In genomic region chr15:102398629-102399028, GRCm38 (mm10) we compare ENCODE assay signal across 8 mouse cellular contexts. TPM values are rescaled to one million over a fixed set of nuclear protein-coding genes. Genes with fewer than 3 reads are reported as not detected.
DNase-seq lines count a peak whose midpoint lies in the region; ATAC-seq and TF ChIP-seq lines count a peak whose summit lies in the region.

No protein-coding gene starts in this region.

- peak; percentile 33 for DNase-seq in kidney, adult 2 months
- no peak for DNase-seq in kidney, adult 18-20 months
- DNase-seq in R1 (ENCODE audit: low read depth, low spot score) = peak; percentile 91
- DNase-seq in ovary, adult 18-20 months (ENCODE audit: low spot score) = no peak
- no peak for DNase-seq in thymus, postnatal 4 days

- 36% methylated on average over 5 of the region's 5 CpGs for WGBS in kidney, adult 2 months
- 19% methylated on average over 5 of the region's 5 CpGs for WGBS in heart, embryonic 13.5 days
- WGBS in liver, embryonic 15.5 days (ENCODE audit: insufficient replicate concordance) = 49% methylated on average over 5 of the region's 5 CpGs

- H3K27ac ChIP-seq in kidney, adult 2 months (ENCODE audit: insufficient read depth, low read depth, low read length) = peak overlapping the region; percentile 96
- H3K27ac ChIP-seq in heart, embryonic 13.5 days (replicated peaks) = peak overlapping the region; percentile 95
- H3K27ac ChIP-seq in liver, embryonic 15.5 days (replicated peaks) = peak overlapping the region; percentile 92

- ATAC-seq in heart, embryonic 13.5 days (ENCODE audit: extremely low read depth, insufficient number of reproducible peaks, low FRiP score, low TSS enrichment) = no peak
- no peak for ATAC-seq in liver, embryonic 15.5 days (ENCODE audit: insufficient read depth)
- ATAC-seq in granulocyte monocyte progenitor cell, adult 5-6 weeks (replicated peaks; ENCODE audit: poor library complexity, severe bottlenecking) = no peak

- H3K4me3 ChIP-seq in kidney, adult 2 months (ENCODE audit: insufficient read depth, low read depth, low read length) = no peak overlapping the region
- H3K4me3 ChIP-seq in heart, embryonic 13.5 days = peak overlapping the region; percentile 62
- H3K4me3 ChIP-seq in liver, embryonic 15.5 days (replicated peaks) = peak overlapping the region; percentile 67

- no peaks in the 10 kb centered on the region for H3K36me3 ChIP-seq in kidney, adult 2 months (ENCODE audit: control insufficient read depth, insufficient read depth, low read length)
- no peaks in the 10 kb centered on the region for H3K36me3 ChIP-seq in heart, embryonic 13.5 days
- no peaks in the 10 kb centered on the region for H3K36me3 ChIP-seq in liver, embryonic 15.5 days (replicated peaks)

- TF ChIP-seq CTCF in kidney, adult 2 months (conservative IDR thresholded peaks at IDR 0.05; ENCODE audit: insufficient read depth, insufficient read length, low read depth, low read length) = no peak

- H3K9me3 ChIP-seq in heart, embryonic 13.5 days = no peaks in the 10 kb centered on the region
- no peaks in the 10 kb centered on the region for H3K9me3 ChIP-seq in liver, embryonic 15.5 days (replicated peaks)

- peak overlapping the region; percentile 87; the same call in 1 of the 2 replicates for H3K9ac ChIP-seq in heart, embryonic 13.5 days
- H3K9ac ChIP-seq in liver, embryonic 15.5 days = no peak overlapping the region

- H3K4me2 ChIP-seq in heart, embryonic 13.5 days = peak overlapping the region; percentile 80
- peak overlapping the region; percentile 93 for H3K4me2 ChIP-seq in liver, embryonic 15.5 days

- H3K27me3 ChIP-seq in kidney, adult 2 months (replicated peaks; ENCODE audit: control insufficient read depth, insufficient read depth, low read length) = no peaks in the 10 kb centered on the region
- H3K27me3 ChIP-seq in heart, embryonic 13.5 days (replicated peaks) = no peaks in the 10 kb centered on the region
- H3K27me3 ChIP-seq in liver, embryonic 15.5 days = no peaks in the 10 kb centered on the region

- TF ChIP-seq POLR2A in kidney, adult 2 months (IDR thresholded peaks at IDR 0.05; ENCODE audit: low read depth, low read length) = no peak

- H3K4me1 ChIP-seq in kidney, adult 2 months (ENCODE audit: control insufficient read depth, insufficient read depth, low read length) = peaks cover 15% of the 10 kb centered on the region
- H3K4me1 ChIP-seq in heart, embryonic 13.5 days = peaks cover 38% of the 10 kb centered on the region
- peaks cover 77% of the 10 kb centered on the region for H3K4me1 ChIP-seq in liver, embryonic 15.5 days (replicated peaks)

RNA-seq across cellular contexts. Expression of gene Sp1, which starts 7.3 kb away (rescaled TPM):
- 15.7 and 17.6 TPM in 2 replicates for polyA plus RNA-seq in kidney, adult 2 months (2012; rRNA removed)
- polyA plus RNA-seq in heart, embryonic 13.5 days (2015; fragmentation: Nextera tagmentation; extraction: Ambion mirVana) = 4.3 and 4.6 TPM in 2 replicates
- polyA plus RNA-seq in liver, embryonic 15.5 days (2015; fragmentation: Nextera tagmentation; extraction: Ambion mirVana) = 3.5 and 3.7 TPM in 2 replicates
- total RNA-seq in granulocyte monocyte progenitor cell, adult 5-6 weeks (2014; fragmentation: Nextera tagmentation) = 59.6 and 71.6 TPM in 2 replicates
- 52.0 and 56.1 TPM in 2 replicates for total RNA-seq in granulocyte monocyte progenitor cell, adult 5-6 weeks (2017)

RNA-seq across cellular contexts. Expression of gene Sp7, which starts 31.6 kb away (rescaled TPM):
- 0.05 and 0.06 TPM in 2 replicates for polyA plus RNA-seq in kidney, adult 2 months (2012; rRNA removed)
- 0.16 and 0.19 TPM in 2 replicates for polyA plus RNA-seq in heart, embryonic 13.5 days (2015; fragmentation: Nextera tagmentation; extraction: Ambion mirVana)
- not detected in 2 replicates for polyA plus RNA-seq in liver, embryonic 15.5 days (2015; fragmentation: Nextera tagmentation; extraction: Ambion mirVana)
- total RNA-seq in granulocyte monocyte progenitor cell, adult 5-6 weeks (2014; fragmentation: Nextera tagmentation) = not detected in 2 replicates
- not detected in 2 replicates for total RNA-seq in granulocyte monocyte progenitor cell, adult 5-6 weeks (2017)

RNA-seq across cellular contexts. Expression of gene Amhr2, which starts 46.5 kb away (rescaled TPM):
- polyA plus RNA-seq in kidney, adult 2 months (2012; rRNA removed) = 0.67 and 1.4 TPM in 2 replicates
- polyA plus RNA-seq in heart, embryonic 13.5 days (2015; fragmentation: Nextera tagmentation; extraction: Ambion mirVana) = 0.82 and 1.4 TPM in 2 replicates
- 0.08 and 0.10 TPM in 2 replicates for polyA plus RNA-seq in liver, embryonic 15.5 days (2015; fragmentation: Nextera tagmentation; extraction: Ambion mirVana)
- not detected in 2 replicates for total RNA-seq in granulocyte monocyte progenitor cell, adult 5-6 weeks (2014; fragmentation: Nextera tagmentation)
- total RNA-seq in granulocyte monocyte progenitor cell, adult 5-6 weeks (2017) = not detected in 2 replicates

RNA-seq across cellular contexts. Expression of gene Aaas, which starts 48.1 kb away (rescaled TPM):
- 31.1 and 38.1 TPM in 2 replicates for polyA plus RNA-seq in kidney, adult 2 months (2012; rRNA removed)
- 54.0 and 58.1 TPM in 2 replicates for polyA plus RNA-seq in heart, embryonic 13.5 days (2015; fragmentation: Nextera tagmentation; extraction: Ambion mirVana)
- 41.7 and 48.3 TPM in 2 replicates for polyA plus RNA-seq in liver, embryonic 15.5 days (2015; fragmentation: Nextera tagmentation; extraction: Ambion mirVana)
- total RNA-seq in granulocyte monocyte progenitor cell, adult 5-6 weeks (2014; fragmentation: Nextera tagmentation) = 120 and 123 TPM in 2 replicates
- total RNA-seq in granulocyte monocyte progenitor cell, adult 5-6 weeks (2017) = 147 and 153 TPM in 2 replicates

Comparison
In these comparisons a context has a peak if more than half of its experiments do, and no peak if none do; other contexts are left out.
1. DNase-seq: peak in kidney, adult 2 months (single experiment) and R1 (single experiment); none in kidney, adult 18-20 months (single experiment), ovary, adult 18-20 months (single experiment) and thymus, postnatal 4 days (single experiment).
2. Peak in every context shown above with its lines, with median percentiles within 50 percentile points of each other: H3K27ac ChIP-seq.